ENCODE assay signal across 9 mouse cellular contexts in genomic region chr12:85974030-85974429, GRCm38 (mm10).
A peak's percentile ranks its signal among the peaks of the same experiment; 100 is the strongest.
DNase-seq lines count a peak whose midpoint lies in the region; ATAC-seq and TF ChIP-seq lines count a peak whose summit lies in the region.
"Had no signal": no experiment of that assay in that cellular context is flagged by ENCODE, and none has a peak within 500 bp of the region (broad histone marks: within the 10 kb centered on the region; RNA-seq: fewer than 3 reads in every experiment).

No protein-coding gene starts in this region.

- H3K9ac ChIP-seq in hindbrain, postnatal 0 days (replicated peaks; ENCODE audit: low read length), result no peak overlapping the region
- no peak overlapping the region for H3K9ac ChIP-seq in hindbrain, embryonic 12.5 days
- no peak overlapping the region for H3K9ac ChIP-seq in heart, embryonic 15.5 days

- no peak overlapping the region for H3K4me2 ChIP-seq in hindbrain, postnatal 0 days (ENCODE audit: low read depth, low read length)
- no peak overlapping the region for H3K4me2 ChIP-seq in hindbrain, embryonic 12.5 days (replicated peaks)
- H3K4me2 ChIP-seq in heart, embryonic 15.5 days, result no peak overlapping the region

- no peak for DNase-seq in hindbrain, postnatal 0 days (ENCODE audit: low spot score)
- peak; percentile 35 for DNase-seq in retina, postnatal 1 day
- no peak for DNase-seq in retina, embryonic 14.5 days (ENCODE audit: low spot score)
- no peak for DNase-seq in layer of hippocampus, postnatal 10 days (ENCODE audit: low spot score in 2 of 2)
- no peak for DNase-seq in left cerebral cortex, postnatal 25 days (ENCODE audit: low spot score in 2 of 2)
- DNase-seq: cerebellum, postnatal 14 days had no signal

- H3K36me3 ChIP-seq in hindbrain, postnatal 0 days (ENCODE audit: insufficient read depth, low read length), result no peaks in the 10 kb centered on the region
- no peaks in the 10 kb centered on the region for H3K36me3 ChIP-seq in hindbrain, embryonic 12.5 days
- H3K36me3 ChIP-seq in heart, embryonic 15.5 days, result no peaks in the 10 kb centered on the region
- H3K36me3 ChIP-seq in small intestine, adult 2 months (ENCODE audit: control insufficient read depth, insufficient read depth, low read length), result no peaks in the 10 kb centered on the region

- no peaks in the 10 kb centered on the region for H3K27me3 ChIP-seq in hindbrain, postnatal 0 days (ENCODE audit: insufficient read depth, low read length)
- no peaks in the 10 kb centered on the region for H3K27me3 ChIP-seq in hindbrain, embryonic 12.5 days
- H3K27me3 ChIP-seq in heart, embryonic 15.5 days, result no peaks in the 10 kb centered on the region
- no peaks in the 10 kb centered on the region for H3K27me3 ChIP-seq in small intestine, adult 2 months (ENCODE audit: control insufficient read depth, insufficient read depth, low read length)

- TF ChIP-seq CTCF in hindbrain, postnatal 0 days (IDR thresholded peaks at IDR 0.05; ENCODE audit: low read depth), result no peak
- TF ChIP-seq CTCF in small intestine, adult 2 months (IDR thresholded peaks at IDR 0.05; ENCODE audit: extremely low read depth, insufficient read length, insufficient replicate concordance, low read depth, low read length), result no peak

- H3K9me3 ChIP-seq in hindbrain, postnatal 0 days (ENCODE audit: low read length), result no peaks in the 10 kb centered on the region
- H3K9me3 ChIP-seq in hindbrain, embryonic 12.5 days (replicated peaks), result no peaks in the 10 kb centered on the region
- H3K9me3 ChIP-seq in heart, embryonic 15.5 days (replicated peaks), result no peaks in the 10 kb centered on the region

- ATAC-seq in hindbrain, postnatal 0 days, result 0 out of 2 replicates have a peak, but pooled peaks have one; percentile 40
- no peak for ATAC-seq in hindbrain, embryonic 12.5 days (ENCODE audit: low FRiP score)
- no peak; the same call in 1 of the 2 replicates for ATAC-seq in heart, embryonic 15.5 days (replicated peaks; ENCODE audit: insufficient number of reproducible peaks, insufficient read depth, low FRiP score, low read depth)

- 37% methylated on average over 4 of the region's 4 CpGs for WGBS in hindbrain, postnatal 0 days
- 63% methylated on average over 4 of the region's 4 CpGs for WGBS in hindbrain, embryonic 12.5 days
- WGBS in heart, embryonic 15.5 days, result 48% methylated on average over 4 of the region's 4 CpGs
- 54% methylated on average over 4 of the region's 4 CpGs for WGBS in small intestine, adult 2 months

- intact Hi-C loops in left cerebral cortex, postnatal 25 days (cut with DNase I), result no loop called here

- peaks cover 7% of the 10 kb centered on the region; the same call in 1 of the 2 replicates for H3K4me1 ChIP-seq in hindbrain, postnatal 0 days (ENCODE audit: insufficient read depth, low read length)
- H3K4me1 ChIP-seq in hindbrain, embryonic 12.5 days, result peaks cover 7% of the 10 kb centered on the region; the same call in 1 of the 2 replicates
- H3K4me1 ChIP-seq in heart, embryonic 15.5 days (replicated peaks), result peaks cover 17% of the 10 kb centered on the region
- no peaks in the 10 kb centered on the region; the same call in 1 of the 2 replicates for H3K4me1 ChIP-seq in small intestine, adult 2 months (ENCODE audit: control insufficient read depth, insufficient read depth, insufficient read length, low read length)

- no peak overlapping the region for H3K4me3 ChIP-seq in hindbrain, postnatal 0 days (ENCODE audit: low read length)
- H3K4me3 ChIP-seq in hindbrain, embryonic 12.5 days, result no peak overlapping the region
- H3K4me3 ChIP-seq in heart, embryonic 15.5 days, result no peak overlapping the region
- no peak overlapping the region for H3K4me3 ChIP-seq in small intestine, adult 2 months (ENCODE audit: low read depth, low read length)

- no peak for TF ChIP-seq POLR2A in small intestine, adult 2 months (IDR thresholded peaks at IDR 0.05; ENCODE audit: low read depth, low read length)

- H3K27ac ChIP-seq in hindbrain, postnatal 0 days, result no peak overlapping the region
- no peak overlapping the region for H3K27ac ChIP-seq in hindbrain, embryonic 12.5 days
- H3K27ac ChIP-seq in heart, embryonic 15.5 days, result peak overlapping the region; percentile 45
- H3K27ac ChIP-seq in small intestine, adult 2 months (ENCODE audit: insufficient read depth, low read depth, low read length), result peak overlapping the region; percentile 19; the same call in 1 of the 2 replicates

Comparison
In these comparisons a context has a peak if more than half of its experiments do, and no peak if none do; other contexts are left out.
1. H3K27ac ChIP-seq: peak in heart, embryonic 15.5 days (single experiment) and small intestine, adult 2 months (single experiment); none in hindbrain, postnatal 0 days (single experiment) and hindbrain, embryonic 12.5 days (single experiment).